Mouse (Mus musculus) lung, postnatal 4 days (tissue): ENCODE measurements around the gene G3bp2.
A peak's percentile ranks its signal among the peaks of the same experiment; 100 is the strongest.

Experiments used
- DNase-seq, 2 experiments: peaks; one replicate each; pipeline ENCODE4 v3.0.0; 2021

The G3bp2 gene

GRCm38 (mm10) chr5:92009827-92010226, 73.7 kb downstream of the G3bp2 start:
- DNase-seq = no peak

DNA sequence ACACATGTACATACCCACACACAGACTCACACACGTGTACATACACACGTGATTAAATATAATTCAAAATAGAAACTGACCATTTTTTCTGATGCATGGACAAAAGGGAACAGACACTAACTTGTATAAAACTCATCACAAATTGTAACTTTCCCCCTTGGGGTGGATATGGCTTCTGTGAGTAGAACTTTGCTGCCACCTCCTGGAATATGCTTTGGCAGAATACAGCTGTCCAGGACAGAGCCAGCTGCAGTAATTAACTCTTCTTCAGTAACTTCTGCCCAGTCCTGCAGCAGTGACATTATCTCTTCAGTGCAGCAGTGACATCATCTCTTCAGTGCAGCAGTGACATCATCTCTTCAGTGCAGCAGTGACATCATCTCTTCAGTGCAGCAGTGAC, 80.5 kb downstream of the G3bp2 start:
- DNase-seq = peak in 1 of 2 experiments; percentile 54
